Mouse (Mus musculus): ENCODE measurements at regions not wholly inside any gene's neighbourhood (a gene's known extent, or its start where the extent isn't known, plus 50 kb on each side); places are given as distances from the start of the nearest gene placed in this dataset.

DNA sequence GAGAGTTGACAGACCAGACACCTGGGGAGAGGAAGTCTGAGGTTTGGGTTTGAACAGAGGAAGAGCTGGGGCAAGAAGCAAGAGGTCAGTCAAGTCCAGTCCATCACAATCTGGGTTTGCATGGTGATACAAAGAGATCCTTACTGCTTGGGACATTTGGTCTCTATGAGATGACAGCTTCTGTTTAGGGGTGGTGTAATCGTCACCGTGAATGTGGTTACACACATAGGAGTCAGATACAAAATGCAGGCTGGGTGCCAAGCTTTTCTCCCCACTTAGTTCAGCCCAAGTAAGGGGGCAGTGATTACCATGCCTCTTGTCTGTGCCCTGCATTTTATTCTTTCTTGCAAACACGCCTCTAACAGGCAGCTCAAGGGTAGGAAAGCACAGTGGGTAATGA lies 108.9 kb downstream of the Qrsl1 start:
- ATAC-seq = no peak
- Histone ChIP-seq H3K4me2 (no peak overlapping the region), H3K9ac (no peak overlapping the region), H3K9me3 (replicated peaks) (no peaks in the 10 kb centered on the region), H3K4me1 (peaks cover 4% of the 10 kb centered on the region; the same call in 1 of the 2 replicates), H3K27ac (no peak overlapping the region), H3K4me3 (no peak overlapping the region), H3K27me3 (no peaks in the 10 kb centered on the region), H3K36me3 (ENCODE audit: poor library complexity, severe bottlenecking) (no peaks in the 10 kb centered on the region)
- 70% methylated on average over 3 of the region's 3 CpGs for WGBS

DNA sequence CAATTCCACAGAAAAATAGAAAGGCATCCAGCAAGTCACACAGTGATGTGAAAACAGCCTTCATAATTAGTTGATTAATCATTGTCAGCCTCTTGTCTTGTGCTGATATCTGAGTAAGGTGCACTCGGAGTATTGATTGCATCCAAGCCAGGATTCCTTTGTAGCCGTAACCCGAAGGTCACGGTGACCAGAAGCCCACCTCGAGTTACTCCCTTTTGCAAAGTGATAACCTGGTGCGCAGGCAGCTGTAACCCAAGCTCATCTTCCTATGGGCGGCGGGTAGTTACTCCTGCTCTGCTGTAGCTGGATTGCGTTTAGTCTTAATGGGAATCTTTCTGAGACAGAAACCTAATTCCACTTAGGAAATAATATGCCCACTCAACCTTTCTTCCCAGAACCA lies 107.0 kb downstream of the Qrsl1 start:
- no peak for ATAC-seq

DNA sequence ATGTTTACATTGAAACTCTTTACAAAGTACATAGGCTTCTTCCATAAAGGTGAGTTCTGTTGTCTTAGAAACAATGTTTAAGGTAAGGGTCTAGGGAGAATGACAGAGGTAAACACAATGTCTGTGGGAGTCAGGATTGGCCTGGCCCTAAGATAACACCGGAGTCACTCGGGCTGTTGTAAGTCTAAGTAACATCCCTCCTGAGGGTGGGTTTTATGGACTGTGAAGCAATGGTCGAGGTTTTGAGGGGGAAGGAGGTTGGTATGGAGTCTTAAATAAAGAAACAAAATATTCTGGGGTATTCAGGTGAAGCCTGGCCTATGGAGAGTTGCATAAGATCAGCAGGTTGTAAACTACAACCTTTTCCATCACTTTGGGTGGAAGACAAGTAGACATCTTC lies 101.5 kb downstream of the Qrsl1 start:
- Histone ChIP-seq H3K27ac (no peak overlapping the region), H3K9ac (no peak overlapping the region), H3K27me3 (no peaks in the 10 kb centered on the region), H3K4me3 (no peak overlapping the region), H3K36me3 (ENCODE audit: poor library complexity, severe bottlenecking) (no peaks in the 10 kb centered on the region), H3K9me3 (replicated peaks) (no peaks in the 10 kb centered on the region), H3K4me1 (no peaks in the 10 kb centered on the region), H3K4me2 (no peak overlapping the region)
- 86% methylated on average over 3 of the region's 3 CpGs for WGBS
- no peak for ATAC-seq

More for the DNA sequence above, 107.0 kb downstream of the Qrsl1 start:
- 89% methylated on average over 9 of the region's 9 CpGs for WGBS
- H3K9ac ChIP-seq = no peak overlapping the region
- no peak overlapping the region for H3K27ac ChIP-seq
- H3K27me3 ChIP-seq = no peaks in the 10 kb centered on the region
- no peaks in the 10 kb centered on the region for H3K36me3 ChIP-seq (ENCODE audit: poor library complexity, severe bottlenecking)
- H3K9me3 ChIP-seq (replicated peaks) = no peaks in the 10 kb centered on the region
- no peak overlapping the region for H3K4me3 ChIP-seq
- H3K4me1 ChIP-seq = peaks cover 4% of the 10 kb centered on the region; the same call in 1 of the 2 replicates
- no peak overlapping the region for H3K4me2 ChIP-seq

DNA sequence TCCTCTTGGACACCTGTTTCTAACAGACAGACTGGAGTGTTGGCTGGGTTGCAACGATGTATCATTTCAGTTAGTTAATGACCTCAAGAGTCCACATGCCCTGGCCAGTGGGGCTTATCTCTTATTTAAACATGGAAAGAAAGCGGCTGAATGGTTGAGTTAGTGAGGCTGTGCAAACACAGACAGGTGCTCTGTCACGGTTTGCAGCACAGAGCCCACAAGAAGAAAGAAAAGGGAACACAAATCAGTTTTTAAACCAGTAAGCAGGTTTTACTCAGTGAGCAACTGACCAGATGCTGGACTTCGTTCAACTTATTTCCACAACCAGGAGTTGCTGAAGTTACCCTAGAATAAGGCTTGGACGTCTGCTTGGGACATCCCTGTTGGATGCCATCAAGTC lies 86.3 kb downstream of the Qrsl1 start:
- ATAC-seq = no peak
- no peaks in the 10 kb centered on the region for H3K4me1 ChIP-seq
- WGBS = 83% methylated on average over 5 of the region's 5 CpGs

DNA sequence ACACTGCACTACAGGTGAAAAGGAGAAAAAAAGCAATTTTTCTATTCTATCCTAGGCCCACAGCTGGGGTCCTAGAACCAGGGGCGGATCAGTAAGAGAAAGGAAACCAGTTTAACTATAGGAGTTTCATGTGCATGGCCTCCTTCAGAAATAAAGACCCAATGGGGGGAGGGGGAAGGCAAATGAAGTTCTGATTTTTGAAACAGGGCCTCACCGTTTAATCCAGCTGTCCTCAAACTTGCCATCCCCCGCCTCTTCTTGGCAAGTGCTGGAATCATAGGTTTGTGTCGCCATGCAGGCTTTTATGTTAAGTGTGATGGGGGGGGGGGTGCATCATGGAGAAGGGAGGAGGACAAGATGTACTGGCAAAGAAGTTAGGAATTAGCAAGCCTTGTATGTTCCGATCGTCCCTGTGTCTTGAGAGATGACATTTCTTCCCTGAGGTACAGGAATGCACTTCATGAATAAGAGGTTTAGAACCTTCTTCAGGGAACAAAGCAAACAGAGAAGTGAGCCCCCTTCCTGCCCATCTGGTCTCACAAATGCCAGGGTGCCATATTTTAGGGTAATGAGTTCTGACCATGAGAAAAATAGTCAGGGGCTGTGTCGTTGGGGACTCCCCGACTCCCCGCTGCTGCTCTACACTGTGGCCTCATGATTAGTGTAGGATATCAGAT lies 83.9 kb downstream of the Qrsl1 start:
- Histone ChIP-seq H3K27ac (no peak overlapping the region), H3K9ac (no peak overlapping the region), H3K4me3 (no peak overlapping the region), H3K4me2 (no peak overlapping the region), H3K27me3 (no peaks in the 10 kb centered on the region), H3K36me3 (ENCODE audit: poor library complexity, severe bottlenecking) (no peaks in the 10 kb centered on the region), H3K4me1 (no peaks in the 10 kb centered on the region), H3K9me3 (replicated peaks) (no peaks in the 10 kb centered on the region)
- ATAC-seq = no peak
- WGBS = 80% methylated on average over 9 of the region's 9 CpGs

More for the DNA sequence above, 86.3 kb downstream of the Qrsl1 start:
- H3K27me3 ChIP-seq = no peaks in the 10 kb centered on the region
- no peak overlapping the region for H3K4me3 ChIP-seq
- H3K4me2 ChIP-seq = no peak overlapping the region
- H3K36me3 ChIP-seq (ENCODE audit: poor library complexity, severe bottlenecking) = no peaks in the 10 kb centered on the region
- H3K9ac ChIP-seq = no peak overlapping the region
- no peak overlapping the region for H3K27ac ChIP-seq
- H3K9me3 ChIP-seq (replicated peaks) = no peaks in the 10 kb centered on the region

DNA sequence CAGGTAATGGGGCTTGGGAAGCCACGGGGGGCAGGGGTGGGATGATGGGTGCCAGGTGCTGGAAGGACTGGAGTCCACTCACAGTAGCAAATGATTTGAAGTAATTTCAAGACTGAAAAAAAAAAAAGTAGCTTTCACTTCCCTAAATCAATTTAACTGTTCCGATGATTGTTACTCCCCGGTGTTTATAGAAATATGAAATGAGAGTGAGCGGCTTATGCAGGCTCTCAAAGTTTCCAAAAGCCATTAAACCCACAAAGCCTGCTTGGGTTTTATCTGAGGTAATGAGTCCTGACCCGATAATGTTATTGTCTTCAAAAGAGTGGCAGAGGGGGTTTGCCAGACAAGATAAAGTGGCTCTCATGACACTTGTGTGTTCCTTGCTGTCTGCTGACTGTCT lies 82.9 kb downstream of the Qrsl1 start:
- no peak for ATAC-seq
- Histone ChIP-seq H3K36me3 (ENCODE audit: poor library complexity, severe bottlenecking) (no peaks in the 10 kb centered on the region), H3K4me1 (no peaks in the 10 kb centered on the region), H3K27ac (no peak overlapping the region), H3K4me3 (no peak overlapping the region), H3K9ac (no peak overlapping the region), H3K9me3 (replicated peaks) (no peaks in the 10 kb centered on the region), H3K4me2 (no peak overlapping the region), H3K27me3 (no peaks in the 10 kb centered on the region)
- WGBS = 89% methylated on average over 5 of the region's 5 CpGs

DNA sequence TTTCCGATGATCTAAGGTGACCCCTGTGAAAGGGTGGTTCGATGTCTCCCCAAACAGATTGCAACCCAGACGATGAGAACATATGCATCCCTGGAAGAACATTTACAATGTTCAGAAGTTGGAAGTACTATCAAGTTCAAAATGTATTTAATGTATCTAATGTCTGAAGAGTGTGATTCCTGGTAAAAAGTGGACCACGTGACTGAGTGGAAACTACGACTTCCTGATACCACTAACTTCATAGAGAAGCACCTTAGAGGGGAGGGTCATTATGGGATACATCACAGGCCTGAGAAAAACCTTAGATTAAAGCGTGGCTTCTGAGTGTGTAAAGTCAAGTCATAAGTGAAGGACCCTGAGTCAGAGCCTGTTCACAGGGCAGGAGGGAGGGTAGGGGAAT lies 82.1 kb downstream of the Qrsl1 start:
- H3K9ac ChIP-seq = no peak overlapping the region
- H3K4me1 ChIP-seq = no peaks in the 10 kb centered on the region
- no peak overlapping the region for H3K4me3 ChIP-seq
- ATAC-seq = no peak
- no peaks in the 10 kb centered on the region for H3K36me3 ChIP-seq (ENCODE audit: poor library complexity, severe bottlenecking)
- no peaks in the 10 kb centered on the region for H3K9me3 ChIP-seq (replicated peaks)
- H3K27me3 ChIP-seq = no peaks in the 10 kb centered on the region
- no peak overlapping the region for H3K27ac ChIP-seq
- 92% methylated on average over 6 of the region's 6 CpGs for WGBS
- H3K4me2 ChIP-seq = no peak overlapping the region

DNA sequence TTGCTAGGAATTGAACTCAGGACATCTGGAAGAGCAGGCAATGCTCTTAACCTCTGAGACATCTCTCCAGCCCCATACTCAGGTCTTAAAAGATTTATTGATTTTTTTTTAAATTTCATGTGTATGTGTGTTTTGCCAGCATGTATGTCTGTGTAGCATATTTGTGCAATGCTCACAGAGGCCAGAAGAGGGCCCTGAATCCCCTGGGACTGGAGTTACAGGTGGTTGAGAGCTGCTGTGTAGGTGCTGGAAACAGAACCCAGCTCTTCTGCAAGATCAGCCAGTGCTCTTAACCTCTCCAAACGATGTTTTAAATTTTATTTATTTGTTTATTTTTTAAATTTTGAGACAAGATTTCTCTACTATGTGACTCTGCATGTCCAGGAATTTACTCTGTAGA lies 78.9 kb downstream of the Qrsl1 start:
- Histone ChIP-seq H3K27ac (no peak overlapping the region), H3K36me3 (ENCODE audit: poor library complexity, severe bottlenecking) (no peaks in the 10 kb centered on the region), H3K4me1 (no peaks in the 10 kb centered on the region), H3K4me2 (no peak overlapping the region), H3K9ac (no peak overlapping the region), H3K27me3 (no peaks in the 10 kb centered on the region), H3K4me3 (no peak overlapping the region), H3K9me3 (replicated peaks) (no peaks in the 10 kb centered on the region)
- no peak for ATAC-seq
- 75% methylated on average over 1 of the region's 1 CpGs for WGBS

DNA sequence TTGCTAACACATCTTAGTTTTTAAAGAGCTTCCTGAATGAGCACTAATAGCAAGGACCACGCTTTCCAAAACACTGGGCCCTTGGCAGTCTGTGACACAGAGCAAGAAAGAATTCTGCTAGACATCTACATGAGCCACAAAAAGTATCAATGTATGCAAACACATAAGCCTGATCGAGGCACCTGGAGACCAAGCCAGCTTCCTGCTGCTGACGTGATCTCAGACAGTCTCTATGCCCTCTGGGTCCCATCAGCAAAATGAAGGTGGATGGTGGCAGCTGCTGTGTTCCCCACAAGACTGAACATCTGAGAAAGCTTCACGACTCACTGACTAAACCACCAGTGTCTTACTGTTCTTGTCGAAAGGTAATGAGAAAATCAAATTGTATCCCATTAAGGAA lies 77.5 kb downstream of the Qrsl1 start:
- no peaks in the 10 kb centered on the region for H3K9me3 ChIP-seq (replicated peaks)
- H3K27me3 ChIP-seq = no peaks in the 10 kb centered on the region
- no peak overlapping the region for H3K9ac ChIP-seq
- H3K36me3 ChIP-seq (ENCODE audit: poor library complexity, severe bottlenecking) = no peaks in the 10 kb centered on the region
- no peak overlapping the region for H3K4me2 ChIP-seq
- 86% methylated on average over 5 of the region's 5 CpGs for WGBS
- no peak overlapping the region for H3K27ac ChIP-seq
- no peak for ATAC-seq
- no peak overlapping the region for H3K4me3 ChIP-seq
- H3K4me1 ChIP-seq = no peaks in the 10 kb centered on the region
